Mouse (Mus musculus) lung, adult 2 months (tissue): Measurements from ENCODE around the gene Slc4a4. TPM values are rescaled to one million over a fixed set of nuclear protein-coding genes. Genes with fewer than 3 reads are reported as not detected.

ENCODE experiments used
- DNase-seq: peaks from one replicate; pipeline ENCODE4 v3.0.0; 2022
- H3K4me1 ChIP-seq: fragments of 200-500 bp; 2 replicates; pipeline ENCODE4 v1.6.1; 2011; ENCODE audit warnings: low read length; ENCODE audit not compliant: control insufficient read depth, insufficient read depth
- H3K4me3 ChIP-seq: fragments of 200-500 bp; replicated peaks from 2 replicates; pipeline ENCODE3; 2011; ENCODE audit warnings: low read depth, mild to moderate bottlenecking, control low read depth, low read length; ENCODE audit errors: extremely low read depth
- CTCF ChIP-seq: fragments of 200-500 bp; IDR thresholded peaks from 2 replicates; pipeline ENCODE4 v1.5.1; 2011; ENCODE audit warnings: mild to moderate bottlenecking, low read length, control low read depth; ENCODE audit not compliant: insufficient read depth
- POLR2A ChIP-seq: fragments of 200-500 bp; IDR thresholded peaks from 2 replicates; pipeline ENCODE4 v1.6.1; 2011; ENCODE audit warnings: low read depth, mild to moderate bottlenecking, control low read depth, low read length, borderline replicate concordance; ENCODE audit errors: extremely low read depth
- WGBS: fragments of 180-500 bp; shearing (Covaris S2); methylation state at CpG from one replicate; pipeline ENCODE4 v1.1.7; 2018; 5-methylcytosine and 5-hydroxymethylcytosine counted together
- polyA plus RNA-seq: library from polyadenylated mRNA; depleted of rRNA; stranded (reverse); fragments of >200 nt; gene quantifications from 2 replicates; pipeline ENCODE4 v1.2.3, GENCODE M21; 2012

The Slc4a4 gene
- polyA plus RNA-seq, 1 experiment = 4.8 TPM

DNA sequence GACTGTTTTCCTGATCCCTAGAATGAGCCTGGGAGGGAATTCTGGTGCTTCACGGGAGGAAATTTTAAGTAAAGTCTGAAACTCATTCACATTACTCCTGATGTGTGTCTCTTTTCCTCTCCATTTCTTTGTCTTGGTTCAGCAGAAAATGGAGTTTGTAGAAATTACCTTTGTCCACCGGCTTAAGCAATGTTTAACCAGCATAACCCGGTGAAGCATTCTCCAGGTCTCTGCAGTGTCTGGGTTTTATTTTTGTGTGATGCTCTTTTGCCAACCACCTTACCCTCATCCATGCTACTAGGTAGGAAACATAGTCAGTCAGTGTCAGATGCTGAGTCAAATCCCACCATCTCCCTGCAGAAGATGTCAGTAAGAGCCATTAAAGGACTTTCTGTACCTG is 183.4 kb downstream of the Slc4a4 start:
- 92% methylated on average over 3 of the region's 3 CpGs for WGBS
- no peak for DNase-seq
- Histone ChIP-seq H3K4me1 (no peaks in the 10 kb centered on the region), H3K4me3 (no peak overlapping the region)
- TF ChIP-seq CTCF (no peak), POLR2A (no peak)

- TF ChIP-seq CTCF (no peak), POLR2A (no peak)
- DNase-seq = no peak
- no peak overlapping the region for H3K4me3 ChIP-seq
- 86% methylated on average over 4 of the region's 4 CpGs for WGBS
- no peaks in the 10 kb centered on the region for H3K4me1 ChIP-seq
These were observed 185.3 kb downstream of the Slc4a4 start for GRCm38 (mm10) chr5:89071957-89072356.

- TF ChIP-seq POLR2A (no peak), CTCF (no peak)
- WGBS = 44% methylated on average over 1 of the region's 1 CpGs
- no peaks in the 10 kb centered on the region; the same call in 1 of the 2 replicates for H3K4me1 ChIP-seq
- H3K4me3 ChIP-seq = no peak overlapping the region
- DNase-seq = no peak
These were observed 191.1 kb downstream of the Slc4a4 start for GRCm38 (mm10) chr5:89077711-89078110.

DNA sequence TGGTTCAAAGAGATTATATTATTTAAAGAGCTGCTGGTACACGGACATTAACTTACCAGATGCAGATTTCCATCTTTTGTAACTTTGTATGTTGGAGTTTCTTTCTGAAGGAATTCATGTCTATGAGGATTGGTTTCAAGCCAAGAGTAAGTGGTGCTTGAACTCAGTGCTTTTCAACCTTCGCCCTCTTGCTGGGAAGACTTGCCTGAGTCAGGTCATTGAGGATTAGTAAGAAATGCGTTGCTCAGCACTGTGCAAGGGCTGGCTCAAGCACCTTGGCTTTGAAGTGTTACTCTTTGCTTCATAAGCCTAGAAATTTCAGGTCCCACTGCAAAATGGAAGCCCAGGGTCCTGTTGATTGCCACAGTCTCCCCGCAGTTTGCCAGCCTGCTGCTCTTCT is 196.9 kb downstream of the Slc4a4 start:
- no peak for DNase-seq
- Histone ChIP-seq H3K4me3 (no peak overlapping the region), H3K4me1 (no peaks in the 10 kb centered on the region; the same call in 1 of the 2 replicates)
- WGBS = 73% methylated on average over 4 of the region's 4 CpGs
- no peak for TF ChIP-seq CTCF
- TF ChIP-seq POLR2A = no peak

- 82% methylated on average over 7 of the region's 7 CpGs for WGBS
- Histone ChIP-seq H3K4me3 (no peak overlapping the region), H3K4me1 (no peaks in the 10 kb centered on the region)
- no peak for DNase-seq
- TF ChIP-seq POLR2A = no peak
- TF ChIP-seq CTCF = no peak
These were observed 201.3 kb downstream of the Slc4a4 start for GRCm38 (mm10) chr5:89087916-89088315.

GRCm38 (mm10) chr5:89088462-89088861 is 201.8 kb downstream of the Slc4a4 start:
- Histone ChIP-seq H3K4me3 (no peak overlapping the region), H3K4me1 (no peaks in the 10 kb centered on the region)
- DNase-seq = no peak
- 68% methylated on average over 11 of the region's 11 CpGs for WGBS
- no peak for TF ChIP-seq CTCF
- no peak for TF ChIP-seq POLR2A

DNA sequence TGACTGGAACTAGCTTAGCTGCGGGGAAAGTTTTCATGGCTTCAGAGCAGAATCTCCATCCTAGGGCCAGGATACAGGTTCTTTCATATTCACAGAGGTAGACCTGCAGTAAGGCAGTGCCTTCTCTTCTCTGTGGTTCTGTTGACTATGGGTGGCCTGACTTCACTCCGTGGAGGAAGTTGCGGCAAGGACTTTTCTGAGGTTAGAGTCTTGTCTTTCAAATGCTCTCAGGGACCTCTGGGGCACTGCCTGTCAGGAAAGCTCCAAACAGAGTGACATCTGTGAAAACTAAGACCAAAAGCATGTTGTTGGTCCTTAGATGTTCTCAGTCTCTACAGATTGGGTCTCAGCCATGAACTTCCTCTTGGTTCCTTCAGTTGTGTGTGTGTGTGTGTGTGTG is 203.5 kb downstream of the Slc4a4 start:
- no peak for TF ChIP-seq CTCF
- TF ChIP-seq POLR2A = no peak
- no peaks in the 10 kb centered on the region for H3K4me1 ChIP-seq
- WGBS = 80% methylated on average over 3 of the region's 3 CpGs
- no peak overlapping the region for H3K4me3 ChIP-seq
- no peak for DNase-seq

- Histone ChIP-seq H3K4me1 (no peaks in the 10 kb centered on the region), H3K4me3 (no peak overlapping the region)
- DNase-seq = no peak
- TF ChIP-seq CTCF = no peak
- no peak for TF ChIP-seq POLR2A
These were observed 209.8 kb downstream of the Slc4a4 start for GRCm38 (mm10) chr5:89096371-89096770.

DNA sequence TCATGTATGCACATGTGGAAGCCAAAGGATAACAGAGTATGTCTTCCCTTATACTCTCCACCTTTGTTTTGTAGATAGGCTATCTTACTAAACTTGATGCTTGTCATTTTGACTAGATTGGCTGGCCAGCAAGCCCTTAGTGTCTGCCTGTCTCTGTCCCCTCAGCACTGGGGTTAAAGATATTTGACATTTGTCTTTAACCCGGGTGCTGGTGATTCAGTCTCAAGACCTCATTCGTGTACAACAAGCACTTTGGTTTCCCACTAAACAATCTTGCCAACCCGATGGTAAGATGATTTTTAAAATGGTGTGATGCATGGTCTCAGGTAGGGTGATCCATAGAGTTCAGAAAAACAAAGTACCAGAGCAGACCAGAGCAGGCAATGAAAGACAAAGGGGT is 210.7 kb downstream of the Slc4a4 start:
- Histone ChIP-seq H3K4me3 (no peak overlapping the region), H3K4me1 (no peaks in the 10 kb centered on the region)
- DNase-seq = no peak
- TF ChIP-seq CTCF (no peak), POLR2A (no peak)
- WGBS = 83% methylated on average over 3 of the region's 3 CpGs

GRCm38 (mm10) chr5:89098121-89098520 is 211.5 kb downstream of the Slc4a4 start:
- DNase-seq = no peak
- no peak overlapping the region for H3K4me3 ChIP-seq
- no peaks in the 10 kb centered on the region for H3K4me1 ChIP-seq
- TF ChIP-seq POLR2A (no peak), CTCF (no peak)
- WGBS = 77% methylated on average over 4 of the region's 4 CpGs
